Mouse (Mus musculus) gastrocnemius, postnatal 14 days (tissue): Measurements from ENCODE around the gene Tctex1d1. TPM values are rescaled to one million over a fixed set of nuclear protein-coding genes. Genes with fewer than 3 reads are reported as not detected.

ENCODE experiments used
- DNase-seq: peaks from one replicate; pipeline ENCODE4 v3.0.0; 2021; ENCODE audit warnings: mixed read lengths
- intact Hi-C: fragments of 180-260 bp; cut with DNase I; formaldehyde crosslinking; loops from one replicate; pipeline ENCODE4 v1.15.1; 2025; ENCODE audit warnings: low total_unique reads
- total RNA-seq, 2 experiments: library from RNA; stranded (reverse); gene quantifications; 2 replicates each; pipeline ENCODE4 v1.2.3; 2021

The Tctex1d1 gene
- total RNA-seq, 2 experiments from 2014 or later: not detected

DNA sequence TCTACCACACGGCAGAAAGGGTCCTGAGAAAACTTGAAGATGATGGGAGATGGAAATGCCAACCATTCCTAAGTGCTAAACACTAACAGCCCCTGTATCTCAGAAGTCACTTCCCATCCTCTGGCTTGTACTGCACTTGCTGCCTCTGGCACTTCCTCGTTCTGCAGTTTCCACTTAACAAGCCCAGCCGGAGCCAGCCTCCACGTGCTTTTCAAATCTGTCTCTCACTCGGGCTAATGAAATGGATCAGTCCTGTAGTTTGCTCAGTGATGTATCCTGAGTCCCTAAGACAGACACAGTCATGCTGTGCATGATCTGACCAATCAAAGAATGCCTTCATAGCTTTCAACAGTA lies 61.4 kb downstream of the Tctex1d1 start:
- no peak for DNase-seq
- intact Hi-C loops: no loop called here

DNA sequence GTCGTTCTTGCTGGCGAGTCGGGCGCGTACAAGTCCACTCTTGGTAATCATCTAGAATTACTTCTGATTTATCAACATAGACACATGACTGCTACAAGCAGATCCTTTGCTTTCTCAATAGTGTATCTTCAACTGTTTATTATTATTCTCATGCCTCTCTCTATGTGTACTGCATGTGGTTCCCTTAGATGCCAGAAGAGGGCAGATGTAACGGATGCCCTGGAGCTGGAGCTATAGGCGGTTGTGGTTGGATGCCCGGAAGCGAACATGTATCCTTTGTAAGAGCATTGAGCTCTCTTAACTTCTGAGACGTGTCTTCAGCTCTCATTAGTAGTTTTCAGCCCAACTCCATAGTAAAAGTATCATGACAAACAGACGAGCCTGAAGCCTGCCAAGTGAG lies 64.6 kb downstream of the Tctex1d1 start:
- DNase-seq: no peak
- intact Hi-C loops: no loop called here

DNA sequence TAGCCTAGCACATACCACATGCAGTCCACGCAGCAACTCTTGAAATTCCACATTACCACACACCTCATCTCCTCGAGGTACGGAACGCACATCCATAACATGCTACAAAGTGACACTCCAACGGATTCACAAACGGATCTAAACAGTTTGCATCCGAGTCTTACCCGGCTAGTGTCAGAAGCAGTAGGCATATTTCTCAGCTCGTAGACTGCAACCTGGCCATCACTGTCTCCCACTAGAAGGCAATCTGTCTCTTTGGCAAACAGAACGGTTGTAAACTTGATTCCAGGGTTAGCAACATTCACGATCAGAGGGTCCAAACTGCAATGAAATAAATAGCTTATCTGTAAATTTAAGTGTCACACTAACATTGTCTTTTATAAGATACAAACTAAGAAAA lies 69.6 kb downstream of the Tctex1d1 start:
- intact Hi-C loops: no loop called here
- DNase-seq: no peak

Other genes with a start within 250 kb of the Tctex1d1 start
- gene Sgip1, start 237.3 kb upstream of the Tctex1d1 start, total RNA-seq: 1 to 10 TPM; 1.0 to 1.4 TPM
- gene Insl5, start 48.2 kb downstream of the Tctex1d1 start, total RNA-seq: not detected
- 10 to 100 TPM; 21.8 to 22.3 TPM for gene Mier1, start 135.8 kb downstream of the Tctex1d1 start, total RNA-seq
- gene Wdr78, start 135.9 kb downstream of the Tctex1d1 start, total RNA-seq: under 1 TPM; 0.74 to 0.86 TPM
- 1 to 10 TPM; 3.2 to 5.0 TPM for gene Slc35d1, start 236.6 kb downstream of the Tctex1d1 start, total RNA-seq